Mouse (Mus musculus): ENCODE results near the gene Abca7. TPM values are rescaled to one million over a fixed set of nuclear protein-coding genes. Genes with fewer than 3 reads are reported as not detected.
"Not testable (repeated sequence)": the region's sequence is repeated elsewhere in the genome, so short reads cannot be mapped to it uniquely, and the experiment has no call there.

The Abca7 gene
- polyA plus RNA-seq, 1 experiment from 2014 or later = 5.2 TPM

- no peak for ATAC-seq (ENCODE audit: low FRiP score)
- Histone ChIP-seq H3K27ac (replicated peaks) (0 out of 2 replicates have a peak overlapping the region, but pooled peaks have one; percentile 75), H3K27me3 (replicated peaks) (no peaks in the 10 kb centered on the region), H3K36me3 (peaks cover 11% of the 10 kb centered on the region), H3K9me3 (replicated peaks) (no peaks in the 10 kb centered on the region), H3K4me3 (replicated peaks) (no peak overlapping the region), H3K4me1 (peaks cover 31% of the 10 kb centered on the region), H3K4me2 (no peak overlapping the region), H3K9ac (replicated peaks) (0 out of 2 replicates have a peak overlapping the region, but pooled peaks have one; percentile 7)
- WGBS = 38% methylated on average over 14 of the region's 14 CpGs
Observed at GRCm38 (mm10) chr10:80051618-80052373, 55.5 kb downstream of the Abca7 start.

GRCm38 (mm10) chr10:80052374-80052764, 56.1 kb downstream of the Abca7 start:
- ATAC-seq (ENCODE audit: low FRiP score) = no peak
- Histone ChIP-seq H3K9ac (replicated peaks) (0 out of 2 replicates have a peak overlapping the region, but pooled peaks have one; percentile 7), H3K27ac (replicated peaks) (peak overlapping the region; percentile 75), H3K36me3 (peaks cover 17% of the 10 kb centered on the region), H3K4me3 (replicated peaks) (no peak overlapping the region), H3K27me3 (replicated peaks) (no peaks in the 10 kb centered on the region), H3K9me3 (replicated peaks) (no peaks in the 10 kb centered on the region), H3K4me2 (no peak overlapping the region), H3K4me1 (peaks cover 31% of the 10 kb centered on the region)
- WGBS = 84% methylated on average over 5 of the region's 5 CpGs

GRCm38 (mm10) chr10:80053259-80053780, 57.0 kb downstream of the Abca7 start:
- H3K9ac ChIP-seq (replicated peaks) = peak overlapping the region; percentile 96
- H3K27ac ChIP-seq (replicated peaks) = peak overlapping the region; percentile 98
- H3K27me3 ChIP-seq (replicated peaks) = no peaks in the 10 kb centered on the region
- H3K4me1 ChIP-seq = peaks cover 30% of the 10 kb centered on the region
- under 1% methylated on average over 47 of the region's 47 CpGs for WGBS
- H3K4me2 ChIP-seq = peak overlapping the region; percentile 76
- H3K36me3 ChIP-seq = peaks cover 23% of the 10 kb centered on the region
- H3K9me3 ChIP-seq (replicated peaks) = no peaks in the 10 kb centered on the region
- peak overlapping the region; percentile 84 for H3K4me3 ChIP-seq (replicated peaks)
- ATAC-seq (ENCODE audit: low FRiP score) = peak; percentile 98

- Histone ChIP-seq H3K4me3 (replicated peaks) (peak overlapping the region; percentile 84), H3K27me3 (replicated peaks) (no peaks in the 10 kb centered on the region), H3K36me3 (peaks cover 31% of the 10 kb centered on the region), H3K9ac (replicated peaks) (peak overlapping the region; percentile 96), H3K4me1 (peaks cover 30% of the 10 kb centered on the region), H3K9me3 (replicated peaks) (no peaks in the 10 kb centered on the region), H3K4me2 (peak overlapping the region; percentile 76), H3K27ac (replicated peaks) (peak overlapping the region; percentile 98)
- peak; percentile 51 for ATAC-seq (ENCODE audit: low FRiP score)
- WGBS = 1% methylated on average over 77 of the region's 77 CpGs
Observed at GRCm38 (mm10) chr10:80053831-80054815, 57.8 kb downstream of the Abca7 start.

- H3K27ac ChIP-seq (replicated peaks) = peak overlapping the region; percentile 98; the same call in 1 of the 2 replicates
- peak overlapping the region; percentile 76 for H3K4me2 ChIP-seq
- H3K36me3 ChIP-seq = peaks cover 39% of the 10 kb centered on the region
- not testable (repeated sequence) for H3K9me3 ChIP-seq (replicated peaks); ATAC-seq (ENCODE audit: low FRiP score); H3K27me3 ChIP-seq (replicated peaks)
- peak overlapping the region; percentile 96 for H3K9ac ChIP-seq (replicated peaks)
- WGBS = 25% methylated on average over 3 of the region's 3 CpGs
- H3K4me1 ChIP-seq = peaks cover 30% of the 10 kb centered on the region
- peak overlapping the region; percentile 84 for H3K4me3 ChIP-seq (replicated peaks)
Observed at GRCm38 (mm10) chr10:80054911-80055310, 58.6 kb downstream of the Abca7 start.

GRCm38 (mm10) chr10:80055364-80055763, 59.1 kb downstream of the Abca7 start:
- Histone ChIP-seq H3K36me3 (peaks cover 43% of the 10 kb centered on the region), H3K27ac (replicated peaks) (no peak overlapping the region), H3K27me3 (replicated peaks) (no peaks in the 10 kb centered on the region), H3K4me3 (replicated peaks) (peak overlapping the region; percentile 84), H3K4me1 (peaks cover 30% of the 10 kb centered on the region), H3K4me2 (peak overlapping the region; percentile 76), H3K9me3 (replicated peaks) (no peaks in the 10 kb centered on the region), H3K9ac (replicated peaks) (peak overlapping the region; percentile 41)
- WGBS = 81% methylated on average over 5 of the region's 5 CpGs
- ATAC-seq (ENCODE audit: low FRiP score) = no peak

- Histone ChIP-seq H3K4me3 (replicated peaks) (no peak overlapping the region), H3K9me3 (replicated peaks) (no peaks in the 10 kb centered on the region), H3K27ac (replicated peaks) (no peak overlapping the region), H3K9ac (replicated peaks) (no peak overlapping the region), H3K36me3 (peaks cover 48% of the 10 kb centered on the region), H3K4me2 (peak overlapping the region; percentile 76), H3K27me3 (replicated peaks) (no peaks in the 10 kb centered on the region), H3K4me1 (peaks cover 30% of the 10 kb centered on the region)
- ATAC-seq (ENCODE audit: low FRiP score) = no peak
- 91% methylated on average over 9 of the region's 10 CpGs for WGBS
Observed at GRCm38 (mm10) chr10:80055891-80056290, 59.6 kb downstream of the Abca7 start.

GRCm38 (mm10) chr10:80056506-80056905, 60.2 kb downstream of the Abca7 start:
- no peaks in the 10 kb centered on the region for H3K9me3 ChIP-seq (replicated peaks)
- no peak overlapping the region for H3K4me3 ChIP-seq (replicated peaks)
- H3K4me1 ChIP-seq = peaks cover 30% of the 10 kb centered on the region
- no peak for ATAC-seq (ENCODE audit: low FRiP score)
- 0 out of 2 replicates have a peak overlapping the region, but pooled peaks have one; percentile 7 for H3K9ac ChIP-seq (replicated peaks)
- H3K36me3 ChIP-seq = peaks cover 52% of the 10 kb centered on the region
- 87% methylated on average over 4 of the region's 4 CpGs for WGBS
- H3K27ac ChIP-seq (replicated peaks) = no peak overlapping the region
- H3K27me3 ChIP-seq (replicated peaks) = no peaks in the 10 kb centered on the region
- H3K4me2 ChIP-seq = no peak overlapping the region

- no peak overlapping the region for H3K4me2 ChIP-seq
- 92% methylated on average over 27 of the region's 27 CpGs for WGBS
- H3K4me3 ChIP-seq (replicated peaks) = no peak overlapping the region
- no peak overlapping the region for H3K9ac ChIP-seq (replicated peaks)
- peaks cover 30% of the 10 kb centered on the region for H3K4me1 ChIP-seq
- ATAC-seq (ENCODE audit: low FRiP score) = no peak
- H3K36me3 ChIP-seq = peaks cover 56% of the 10 kb centered on the region
- no peak overlapping the region for H3K27ac ChIP-seq (replicated peaks)
- H3K9me3 ChIP-seq (replicated peaks) = no peaks in the 10 kb centered on the region
- no peaks in the 10 kb centered on the region for H3K27me3 ChIP-seq (replicated peaks)
Observed at GRCm38 (mm10) chr10:80056976-80057682, 60.8 kb downstream of the Abca7 start.

- no peak overlapping the region for H3K4me3 ChIP-seq (replicated peaks)
- no peaks in the 10 kb centered on the region for H3K9me3 ChIP-seq (replicated peaks)
- WGBS = 78% methylated on average over 30 of the region's 30 CpGs
- H3K27ac ChIP-seq (replicated peaks) = no peak overlapping the region
- no peak for ATAC-seq (ENCODE audit: low FRiP score)
- H3K4me2 ChIP-seq = no peak overlapping the region
- peaks cover 62% of the 10 kb centered on the region for H3K36me3 ChIP-seq
- H3K27me3 ChIP-seq (replicated peaks) = no peaks in the 10 kb centered on the region
- no peak overlapping the region for H3K9ac ChIP-seq (replicated peaks)
- peaks cover 27% of the 10 kb centered on the region for H3K4me1 ChIP-seq
Observed at GRCm38 (mm10) chr10:80057683-80058326, 61.5 kb downstream of the Abca7 start.

Data from neural tube, embryonic 15.5 days (tissue).